Mouse (Mus musculus): Measurements from ENCODE around the gene Lrrfip1.

Lrrfip1 gene

GRCm38 (mm10) chr1:90998891-90999611 is 514 bp downstream of the Lrrfip1 start:
- no peak for DNase-seq (ENCODE audit: low spot score in 2 of 2)

DNA sequence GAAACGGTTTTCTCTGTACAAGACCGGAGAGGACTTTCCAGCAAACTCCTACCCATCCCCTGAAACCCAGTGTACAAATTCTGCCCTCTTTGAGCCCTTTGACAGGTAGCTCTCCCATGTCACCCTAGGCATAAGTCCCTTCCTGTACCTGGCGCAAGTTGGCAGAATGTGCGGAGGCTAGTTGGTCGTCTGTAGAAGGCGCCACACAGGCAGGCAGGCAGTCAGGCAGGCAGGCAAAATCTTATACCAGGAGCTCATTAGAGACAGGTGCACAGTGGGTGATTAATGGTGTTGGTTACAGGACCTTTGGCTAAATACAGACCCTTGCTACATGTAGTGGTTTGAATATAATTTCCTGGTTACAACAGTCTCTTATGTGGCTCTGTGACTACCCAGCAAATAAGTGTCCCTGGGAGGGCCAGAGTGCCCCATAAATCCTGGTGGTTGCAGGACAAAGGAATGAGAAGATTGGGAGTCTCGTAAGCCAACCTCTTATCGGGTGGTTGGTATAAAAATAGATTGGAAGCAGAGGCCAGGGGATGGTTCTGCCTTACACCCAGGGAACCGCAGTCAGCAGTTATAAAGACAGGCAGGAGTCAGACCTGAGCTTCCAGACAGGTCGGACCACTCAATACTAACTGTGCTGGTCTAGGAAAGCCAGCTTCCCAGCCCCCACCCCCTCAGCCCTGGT is 1.5 kb downstream of the Lrrfip1 start:
- DNase-seq (ENCODE audit: low spot score in 2 of 2): no peak

GRCm38 (mm10) chr1:91001101-91001500 is 2.6 kb downstream of the Lrrfip1 start:
- no peak for DNase-seq (ENCODE audit: low spot score in 2 of 2)

- no peak for DNase-seq (ENCODE audit: low spot score in 2 of 2)
Observed at GRCm38 (mm10) chr1:91001871-91002539, 3.5 kb downstream of the Lrrfip1 start.

DNA sequence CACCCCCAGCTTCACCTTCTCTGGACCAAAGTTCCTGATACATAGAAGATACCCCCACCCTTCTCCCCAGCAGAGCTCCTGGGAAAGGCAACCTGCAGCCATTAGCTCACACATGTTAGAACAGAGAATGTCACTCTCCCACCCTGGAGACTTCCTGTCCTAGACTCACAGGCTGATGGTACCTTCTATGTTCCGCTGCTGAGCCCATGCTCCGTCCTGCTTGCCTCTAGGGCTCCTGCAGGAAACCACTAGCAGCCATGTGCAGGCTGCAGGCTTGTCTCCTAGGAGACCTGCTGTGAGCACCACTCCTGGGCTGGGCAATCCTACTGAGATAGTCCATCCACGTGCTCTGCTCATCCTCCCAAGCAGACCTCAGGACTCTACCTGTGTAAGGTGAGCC is 4.1 kb downstream of the Lrrfip1 start:
- DNase-seq (ENCODE audit: low spot score in 2 of 2): no peak

DNA sequence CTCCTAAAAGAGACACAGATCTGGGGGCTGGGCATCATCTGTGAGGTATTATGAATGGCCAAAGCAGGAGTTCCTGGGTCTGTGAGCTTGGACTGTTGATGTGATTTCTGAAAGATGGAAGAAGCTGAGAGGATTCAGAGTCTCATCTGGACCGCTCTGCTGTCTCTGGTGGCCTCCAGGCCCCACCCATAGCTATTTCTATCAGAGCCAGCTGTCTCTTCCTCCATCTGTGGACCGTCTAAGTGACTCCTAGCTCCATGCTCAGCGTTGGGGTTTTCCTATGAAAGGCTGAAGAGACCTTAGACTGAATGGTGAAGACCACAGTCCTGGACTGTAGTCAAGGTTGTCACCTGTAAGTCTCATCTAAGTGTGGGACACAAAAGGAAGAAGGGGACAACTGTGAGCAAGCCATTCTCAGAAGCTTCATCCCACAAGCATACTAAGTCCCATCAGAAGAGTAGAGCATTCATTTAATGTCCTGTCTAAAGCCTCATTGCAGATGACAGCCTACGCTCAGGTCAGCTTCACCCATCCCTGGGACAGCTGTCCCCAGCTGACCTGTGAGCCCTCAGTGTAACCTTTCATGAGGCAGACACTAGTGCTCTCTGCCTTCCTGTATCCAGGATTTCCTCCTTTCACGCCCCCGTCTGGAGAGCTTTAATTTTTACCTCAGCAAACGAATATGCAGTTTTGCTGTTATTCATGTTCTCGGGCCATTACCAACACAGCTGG is 5.2 kb downstream of the Lrrfip1 start:
- DNase-seq (ENCODE audit: low spot score in 2 of 2): no peak

GRCm38 (mm10) chr1:91006037-91006436 is 7.5 kb downstream of the Lrrfip1 start:
- DNase-seq (ENCODE audit: low spot score in 2 of 2): no peak

- no peak for DNase-seq (ENCODE audit: low spot score in 2 of 2)
Observed at GRCm38 (mm10) chr1:91006708-91007107, 8.2 kb downstream of the Lrrfip1 start.

GRCm38 (mm10) chr1:91008147-91008682 is 9.7 kb downstream of the Lrrfip1 start:
- DNase-seq (ENCODE audit: low spot score in 2 of 2): no peak

- DNase-seq (ENCODE audit: low spot score in 2 of 2): no peak
Observed at GRCm38 (mm10) chr1:91008746-91009145, 10.2 kb downstream of the Lrrfip1 start.

DNA sequence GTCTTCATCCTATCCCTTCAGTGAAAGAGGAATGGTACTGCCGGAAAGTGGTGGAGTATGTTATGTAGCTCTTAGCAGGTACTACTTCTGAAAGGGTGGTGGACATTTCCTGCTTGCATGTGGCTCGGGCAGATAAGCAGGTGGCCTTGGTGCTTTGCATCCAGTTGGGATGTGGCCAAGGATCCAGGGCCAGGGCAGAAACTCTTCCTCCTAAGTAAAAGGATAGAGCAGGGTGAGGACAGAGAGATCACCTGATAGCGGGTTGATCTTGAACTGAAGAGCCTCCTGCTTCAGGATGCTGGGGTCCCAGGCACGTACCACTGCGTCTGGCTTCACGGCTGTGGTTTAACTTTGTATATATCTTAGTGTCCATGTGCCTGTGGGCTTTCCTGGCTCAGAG is 10.7 kb downstream of the Lrrfip1 start:
- no peak for DNase-seq (ENCODE audit: low spot score in 2 of 2)

GRCm38 (mm10) chr1:91010216-91010615 is 11.7 kb downstream of the Lrrfip1 start:
- no peak for DNase-seq (ENCODE audit: low spot score in 2 of 2)

DNA sequence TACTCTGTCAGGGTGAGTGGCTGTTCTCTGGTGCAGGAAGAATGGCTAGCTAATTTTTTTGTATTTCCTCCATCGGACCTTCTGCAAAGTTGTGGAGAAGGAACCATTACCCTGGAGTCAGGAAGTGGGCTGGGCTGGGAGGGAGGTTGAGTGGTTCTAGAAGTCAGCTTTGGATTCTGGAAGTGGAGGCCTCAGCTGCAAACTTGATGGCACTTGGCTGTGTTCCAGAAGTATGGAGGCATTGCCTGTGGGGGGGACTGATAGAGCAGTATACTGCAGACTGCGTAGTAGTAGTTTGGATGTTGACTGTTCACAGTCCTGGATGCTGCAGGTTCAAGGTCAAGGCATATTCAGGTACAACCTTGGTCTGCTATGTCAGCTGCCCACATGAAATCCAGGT is 12.2 kb downstream of the Lrrfip1 start:
- no peak for DNase-seq (ENCODE audit: low spot score in 2 of 2)

- DNase-seq (ENCODE audit: low spot score in 2 of 2): no peak
Observed at GRCm38 (mm10) chr1:91011336-91011735, 12.8 kb downstream of the Lrrfip1 start.

GRCm38 (mm10) chr1:91013803-91014202 is 15.3 kb downstream of the Lrrfip1 start:
- no peak for DNase-seq (ENCODE audit: low spot score in 2 of 2)

- no peak for DNase-seq (ENCODE audit: low spot score in 2 of 2)
Observed at GRCm38 (mm10) chr1:91015571-91015970, 17.0 kb downstream of the Lrrfip1 start.

DNA sequence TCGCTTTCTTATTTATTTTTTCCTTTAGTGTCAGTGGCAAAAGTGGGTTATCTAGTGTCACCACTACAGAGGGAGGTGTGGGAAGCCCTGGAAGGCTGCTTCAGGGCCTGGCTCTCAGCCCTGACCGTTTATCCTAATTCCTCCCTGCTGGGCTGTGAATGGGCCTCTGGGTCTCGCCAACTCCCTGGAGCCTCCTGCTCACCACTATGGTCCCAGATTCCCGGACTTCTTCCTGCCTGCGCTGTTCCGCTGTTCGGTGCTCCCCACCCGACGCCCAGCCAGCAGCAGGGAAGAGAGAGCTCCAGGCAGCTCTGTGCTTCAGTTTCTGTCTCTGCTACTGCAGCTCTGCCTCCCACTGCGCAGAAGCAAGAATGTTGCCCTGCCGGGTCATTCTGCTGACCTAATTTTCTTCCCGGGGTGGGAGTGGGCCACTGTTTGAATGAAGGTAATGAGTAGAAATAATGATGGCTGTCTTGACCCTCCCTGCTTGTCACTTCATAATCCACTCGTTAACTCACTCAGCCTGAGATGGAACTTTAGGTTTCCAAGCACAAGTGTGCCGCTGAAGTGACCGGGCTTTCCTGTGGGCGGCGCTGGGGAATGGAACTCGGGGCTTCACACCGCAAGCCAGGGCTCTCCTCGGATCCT is 18.7 kb downstream of the Lrrfip1 start:
- DNase-seq (ENCODE audit: low spot score in 2 of 2): no peak

DNA sequence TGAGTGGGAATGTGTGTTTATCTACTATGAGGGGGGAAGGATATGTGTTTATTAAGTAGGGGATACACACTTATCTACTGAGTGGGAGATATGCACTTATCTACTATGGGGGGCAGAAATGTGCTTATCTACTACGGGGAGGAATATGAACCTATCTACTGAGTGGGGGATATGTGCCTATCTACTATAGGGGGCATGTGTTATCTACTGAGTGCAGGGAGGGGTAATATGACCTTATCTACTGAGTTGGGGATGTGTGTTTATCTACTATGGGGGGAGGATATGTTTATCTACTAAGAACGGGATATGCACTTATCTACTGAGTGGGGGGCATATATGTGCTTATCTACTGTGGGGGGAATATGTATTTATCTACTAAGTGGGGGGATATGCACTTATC is 20.8 kb downstream of the Lrrfip1 start:
- no peak for DNase-seq (ENCODE audit: low spot score in 2 of 2)

DNA sequence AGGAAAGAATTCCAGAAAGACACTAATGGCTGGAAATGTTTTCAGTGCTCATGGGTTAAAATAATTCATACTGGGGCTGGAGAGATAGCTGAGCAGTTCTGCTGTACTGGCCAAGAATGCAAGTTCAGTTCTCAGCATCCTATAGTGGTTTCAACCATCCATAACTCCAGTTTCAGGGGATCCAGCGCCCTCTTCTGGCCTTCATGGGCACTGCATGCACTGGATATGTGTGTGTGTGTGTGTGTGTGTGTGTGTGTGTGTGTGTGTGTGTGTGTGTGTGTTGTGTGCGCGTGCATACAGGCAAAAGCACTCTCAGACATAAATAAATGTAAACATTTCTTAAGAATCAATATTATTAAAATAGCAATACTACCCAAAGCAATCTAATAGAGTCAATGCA is 22.8 kb downstream of the Lrrfip1 start:
- peak; percentile 44 to 57 for DNase-seq (ENCODE audit: low spot score in 2 of 2)

- DNase-seq (ENCODE audit: low spot score in 2 of 2): peak; percentile 16 to 39
Observed at GRCm38 (mm10) chr1:91022157-91022895, 23.8 kb downstream of the Lrrfip1 start.

- DNase-seq (ENCODE audit: low spot score in 2 of 2): no peak
Observed at GRCm38 (mm10) chr1:91023230-91023629, 24.7 kb downstream of the Lrrfip1 start.

Data from natural killer cell, adult 2 months (primary cell).